Mouse (Mus musculus): ENCODE data around the gene Pdlim7. TPM values are rescaled to one million over a fixed set of nuclear protein-coding genes. Genes with fewer than 3 reads are reported as not detected.

The Pdlim7 gene
- total RNA-seq, 2 experiments from 2014 or later = 4.3 to 13.2 TPM

- no peak for ATAC-seq (replicated peaks; ENCODE audit: low FRiP score, low TSS enrichment, poor library complexity, severe bottlenecking)
These were observed 10.6 kb upstream of the Pdlim7 start for GRCm38 (mm10) chr13:55523951-55524600.

DNA sequence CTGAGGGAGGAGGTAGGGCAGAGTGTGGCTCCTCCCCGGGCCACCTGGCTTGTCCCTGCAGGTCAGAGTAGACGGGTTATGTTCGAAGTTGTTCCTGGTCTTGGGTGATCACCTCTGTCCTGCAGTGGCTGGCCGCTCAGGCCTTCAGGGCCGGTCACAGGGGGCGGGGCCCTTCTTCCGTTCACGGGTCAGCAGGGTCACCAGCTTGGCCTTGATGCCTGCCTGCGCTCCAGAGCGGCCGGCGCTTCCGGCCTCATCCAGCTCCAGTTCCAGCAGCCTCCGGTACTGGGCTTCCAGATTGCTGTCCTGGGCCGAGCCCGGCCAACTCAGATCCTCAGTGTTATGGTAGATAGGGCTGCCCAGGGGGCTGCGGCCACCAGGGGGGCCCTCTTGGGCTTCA is 9.8 kb upstream of the Pdlim7 start:
- no peak for ATAC-seq (replicated peaks; ENCODE audit: low FRiP score, low TSS enrichment, poor library complexity, severe bottlenecking)

- no peak for ATAC-seq (replicated peaks; ENCODE audit: low FRiP score, low TSS enrichment, poor library complexity, severe bottlenecking)
These were observed 9.3 kb upstream of the Pdlim7 start for GRCm38 (mm10) chr13:55522730-55523129.

GRCm38 (mm10) chr13:55519606-55520005 is 6.1 kb upstream of the Pdlim7 start:
- ATAC-seq (replicated peaks; ENCODE audit: low FRiP score, low TSS enrichment, poor library complexity, severe bottlenecking) = no peak

- peak; percentile 51; the same call in 1 of the 2 replicates for ATAC-seq (replicated peaks; ENCODE audit: low FRiP score, low TSS enrichment, poor library complexity, severe bottlenecking)
These were observed 3.5 kb upstream of the Pdlim7 start for GRCm38 (mm10) chr13:55516955-55517354.

DNA sequence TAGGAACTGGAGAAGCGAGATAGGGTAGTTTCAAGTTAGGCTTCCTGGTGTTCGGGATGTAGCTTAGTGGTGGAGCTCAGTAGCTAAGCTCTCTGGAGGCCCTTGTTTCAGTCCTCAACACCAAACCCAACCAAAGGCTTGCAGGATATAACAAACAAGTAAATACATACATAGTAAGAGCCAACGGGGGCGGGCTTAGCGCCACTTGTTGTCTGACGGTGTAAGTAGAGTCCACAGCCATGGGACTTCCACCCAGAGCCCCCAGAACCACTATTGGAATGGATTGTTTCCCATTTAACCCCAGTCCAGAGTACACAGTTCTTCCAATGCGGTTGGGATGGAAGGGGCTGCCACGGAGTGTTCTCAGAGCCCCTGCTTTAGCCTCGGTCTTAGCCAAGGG is 352 bp upstream of the Pdlim7 start:
- ATAC-seq (replicated peaks; ENCODE audit: low FRiP score, low TSS enrichment, poor library complexity, severe bottlenecking) = no peak

DNA sequence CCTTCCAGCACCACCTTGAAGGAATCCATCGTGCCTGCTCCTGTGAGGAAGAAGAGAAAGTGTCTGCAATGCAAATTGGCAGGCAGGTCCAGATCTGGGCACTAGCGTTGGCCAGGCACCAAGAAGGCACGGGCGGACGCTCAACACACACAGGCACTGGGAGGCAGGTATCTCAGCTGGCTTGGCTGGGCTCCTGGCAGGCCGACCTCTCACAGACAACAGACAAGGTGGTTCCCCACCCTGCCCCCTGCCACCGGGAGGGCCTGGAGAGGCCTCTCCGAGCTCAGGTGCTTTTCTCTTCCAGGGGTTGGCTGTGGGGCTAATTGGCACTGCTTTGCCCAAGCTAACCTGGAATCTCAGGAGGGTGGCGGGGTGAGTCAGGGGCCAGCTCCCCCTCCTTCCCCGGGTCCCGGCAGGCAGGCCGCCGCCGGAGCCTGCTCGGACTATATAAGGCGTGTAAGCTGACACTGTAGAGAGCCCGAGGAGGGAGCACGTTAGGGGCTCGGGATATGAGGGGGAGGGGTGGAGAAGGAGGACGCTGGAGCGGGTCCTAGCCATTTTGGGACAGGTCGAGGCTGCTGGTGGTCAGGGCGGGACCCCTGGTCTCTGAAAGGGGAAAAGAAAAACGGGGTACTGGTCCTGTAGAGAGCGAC is 971 bp downstream of the Pdlim7 start:
- no peak for ATAC-seq (replicated peaks; ENCODE audit: low FRiP score, low TSS enrichment, poor library complexity, severe bottlenecking)

DNA sequence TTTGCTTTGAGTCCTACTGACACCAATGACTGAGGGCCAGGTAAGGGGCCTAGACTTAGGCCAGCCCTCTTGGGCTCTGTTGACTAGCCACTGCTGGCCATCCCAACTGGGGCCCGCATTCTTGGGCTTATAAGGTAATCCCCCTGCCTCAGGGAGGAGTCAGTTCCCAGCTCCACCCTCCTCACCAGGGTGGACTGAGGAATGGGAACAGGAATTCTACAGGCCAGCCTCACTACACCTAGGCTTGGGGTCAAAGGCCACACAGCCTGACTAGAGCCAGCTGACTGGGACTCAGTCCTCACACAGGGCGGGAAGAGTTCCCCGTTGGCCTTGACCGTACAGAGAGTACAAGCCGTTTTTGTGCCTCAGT is 2.0 kb downstream of the Pdlim7 start:
- ATAC-seq (replicated peaks; ENCODE audit: low FRiP score, low TSS enrichment, poor library complexity, severe bottlenecking) = no peak

DNA sequence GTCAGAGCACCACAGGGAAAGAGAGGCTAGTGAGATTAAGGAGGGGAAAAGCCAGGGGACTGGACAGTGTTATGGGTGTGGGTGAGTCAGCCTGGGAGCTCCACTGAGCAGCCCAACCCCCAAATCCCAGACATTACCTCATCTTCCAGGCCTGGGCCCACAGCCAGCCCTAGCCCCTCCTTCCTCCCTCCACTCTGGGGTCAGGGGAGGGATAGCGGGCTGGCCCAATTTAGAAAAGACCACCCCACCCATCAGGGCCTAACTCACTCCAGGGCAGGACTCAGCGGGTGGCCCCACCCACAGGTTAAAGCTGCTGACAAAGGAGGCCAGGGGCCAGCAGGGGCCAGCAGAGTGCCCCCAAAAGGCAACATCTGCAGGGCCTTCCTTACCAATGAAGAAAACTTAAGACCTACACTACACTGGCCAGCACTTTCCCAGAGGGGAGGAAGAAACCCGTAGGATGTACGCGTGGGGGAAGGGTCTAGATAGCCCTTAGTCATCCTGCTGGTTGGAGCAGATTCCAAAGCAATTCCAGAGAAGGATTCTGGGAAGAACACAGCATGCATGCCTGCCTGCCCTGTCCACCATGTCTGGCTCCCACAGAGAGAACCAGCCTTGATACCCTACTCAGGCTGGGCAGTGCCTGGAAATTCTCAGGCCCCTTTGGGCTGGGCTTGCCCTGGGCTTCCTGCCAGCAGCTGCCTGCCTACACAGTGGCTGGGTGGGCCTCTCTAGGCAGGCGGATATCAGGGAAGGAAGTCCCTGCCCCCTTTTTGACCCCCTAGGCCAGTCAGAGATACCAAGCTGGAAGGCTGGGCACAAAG is 2.6 kb downstream of the Pdlim7 start:
- peak; percentile 24 for ATAC-seq (replicated peaks; ENCODE audit: low FRiP score, low TSS enrichment, poor library complexity, severe bottlenecking)

- ATAC-seq (replicated peaks; ENCODE audit: low FRiP score, low TSS enrichment, poor library complexity, severe bottlenecking) = no peak
These were observed 3.2 kb downstream of the Pdlim7 start for GRCm38 (mm10) chr13:55510332-55510667.

DNA sequence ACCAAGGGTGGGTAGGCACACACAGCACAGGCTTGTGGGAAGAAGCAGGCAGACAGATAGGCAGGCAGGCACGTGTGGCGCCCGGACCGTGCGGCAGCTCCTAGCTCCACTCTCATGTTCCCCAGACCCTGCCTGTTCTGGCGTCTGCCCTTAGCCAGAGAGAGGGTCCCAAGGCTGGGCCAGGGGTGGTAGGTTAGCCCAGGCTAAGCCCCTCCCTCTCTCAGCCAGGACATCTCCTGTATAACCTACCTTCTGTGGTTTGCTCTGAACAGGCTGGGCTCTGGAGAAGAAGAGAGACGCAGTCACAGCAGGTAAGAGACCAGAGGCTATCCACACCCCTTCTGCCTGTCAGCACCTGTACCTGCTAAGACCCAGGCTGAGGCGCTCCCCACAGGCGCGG is 4.9 kb downstream of the Pdlim7 start:
- no peak for ATAC-seq (replicated peaks; ENCODE audit: low FRiP score, low TSS enrichment, poor library complexity, severe bottlenecking)

GRCm38 (mm10) chr13:55507877-55508276 is 5.6 kb downstream of the Pdlim7 start:
- peak; percentile 19; the same call in 1 of the 2 replicates for ATAC-seq (replicated peaks; ENCODE audit: low FRiP score, low TSS enrichment, poor library complexity, severe bottlenecking)

GRCm38 (mm10) chr13:55506697-55507096 is 6.8 kb downstream of the Pdlim7 start:
- ATAC-seq (replicated peaks; ENCODE audit: low FRiP score, low TSS enrichment, poor library complexity, severe bottlenecking) = no peak

GRCm38 (mm10) chr13:55505810-55506209 is 7.7 kb downstream of the Pdlim7 start:
- no peak for ATAC-seq (replicated peaks; ENCODE audit: low FRiP score, low TSS enrichment, poor library complexity, severe bottlenecking)

GRCm38 (mm10) chr13:55504390-55504789 is 9.1 kb downstream of the Pdlim7 start:
- ATAC-seq (replicated peaks; ENCODE audit: low FRiP score, low TSS enrichment, poor library complexity, severe bottlenecking) = no peak

DNA sequence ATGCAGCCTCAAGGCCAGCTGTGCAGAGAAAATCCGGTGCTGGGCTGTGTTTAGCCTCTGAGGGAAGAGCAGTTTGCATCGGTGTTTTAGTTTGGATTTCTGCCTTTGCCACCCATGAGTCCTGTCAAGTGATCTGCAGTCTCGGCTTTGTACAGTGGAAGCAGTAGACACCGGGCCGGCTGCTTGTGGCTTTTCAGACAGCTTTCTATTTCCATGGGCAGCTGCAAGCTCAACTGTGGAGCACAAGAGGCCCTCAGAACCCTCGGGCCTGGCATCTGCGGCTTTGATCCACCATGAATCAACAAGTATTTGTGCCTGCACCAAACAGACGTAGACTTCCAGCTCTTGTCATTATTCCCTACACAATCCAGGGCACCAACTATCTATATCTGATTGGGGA is 11.1 kb downstream of the Pdlim7 start:
- ATAC-seq (replicated peaks; ENCODE audit: low FRiP score, low TSS enrichment, poor library complexity, severe bottlenecking) = no peak

- no peak for ATAC-seq (replicated peaks; ENCODE audit: low FRiP score, low TSS enrichment, poor library complexity, severe bottlenecking)
These were observed 12.9 kb downstream of the Pdlim7 start for GRCm38 (mm10) chr13:55500575-55500974.

DNA sequence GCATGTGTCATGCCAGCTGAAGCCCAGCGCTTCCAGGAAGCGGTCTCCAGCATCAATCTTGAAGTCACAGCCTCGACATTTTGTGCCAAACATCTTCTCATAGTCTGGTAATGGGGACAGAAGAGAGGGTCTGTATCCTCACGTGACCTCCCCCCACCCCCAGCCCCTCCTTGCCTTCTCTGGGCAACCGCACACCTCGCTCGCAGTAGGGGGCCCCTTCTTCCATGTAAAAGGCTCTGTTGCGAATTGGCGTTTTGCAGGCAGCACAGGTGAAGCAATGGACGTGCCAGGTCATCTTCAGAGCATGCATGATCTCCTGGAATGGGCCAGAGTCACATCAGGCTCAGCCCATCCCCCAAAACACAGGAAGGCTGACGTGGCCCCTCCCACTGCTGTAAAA is 14.6 kb downstream of the Pdlim7 start:
- no peak for ATAC-seq (replicated peaks; ENCODE audit: low FRiP score, low TSS enrichment, poor library complexity, severe bottlenecking)

- ATAC-seq (replicated peaks; ENCODE audit: low FRiP score, low TSS enrichment, poor library complexity, severe bottlenecking) = no peak
These were observed 16.8 kb downstream of the Pdlim7 start for GRCm38 (mm10) chr13:55496661-55497060.

DNA sequence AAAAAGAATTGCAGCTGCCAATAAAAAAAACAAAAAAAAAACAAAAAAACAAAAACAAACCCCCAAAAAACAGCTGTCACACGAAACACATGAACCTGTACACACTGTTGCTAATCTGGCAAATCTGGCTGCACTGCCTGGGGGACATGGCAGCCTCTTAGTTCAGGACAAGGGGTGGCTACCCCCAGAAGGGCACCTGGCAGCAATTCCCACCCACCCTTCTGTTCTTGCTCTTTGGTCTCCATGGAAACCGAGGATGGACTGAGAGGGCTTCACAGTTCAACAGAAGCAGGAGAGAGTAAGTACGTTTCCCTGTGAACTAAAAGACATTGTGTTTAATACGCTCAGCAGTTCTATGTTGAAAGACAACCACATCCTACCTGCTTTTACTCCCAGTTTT is 17.8 kb downstream of the Pdlim7 start:
- ATAC-seq (replicated peaks; ENCODE audit: low FRiP score, low TSS enrichment, poor library complexity, severe bottlenecking) = no peak

Measured in megakaryocyte-erythroid progenitor cell, adult 5-6 weeks (primary cell).